Mouse (Mus musculus) embryonic fibroblast, embryonic 13.5 days (primary cell): ENCODE measurements around the gene Uso1.

Source experiments
- CTCF ChIP-seq: IDR thresholded peaks from 2 replicates; pipeline ENCODE4 v1.5.1; 2011; ENCODE audit warnings: mild to moderate bottlenecking, control low read depth, low read length, moderate library complexity, borderline replicate concordance; ENCODE audit not compliant: insufficient read depth
- POLR2A ChIP-seq: IDR thresholded peaks from 2 replicates; pipeline ENCODE4 v1.6.1; 2011; ENCODE audit warnings: low read depth, mild to moderate bottlenecking, control low read depth, low read length, moderate library complexity

DNA sequence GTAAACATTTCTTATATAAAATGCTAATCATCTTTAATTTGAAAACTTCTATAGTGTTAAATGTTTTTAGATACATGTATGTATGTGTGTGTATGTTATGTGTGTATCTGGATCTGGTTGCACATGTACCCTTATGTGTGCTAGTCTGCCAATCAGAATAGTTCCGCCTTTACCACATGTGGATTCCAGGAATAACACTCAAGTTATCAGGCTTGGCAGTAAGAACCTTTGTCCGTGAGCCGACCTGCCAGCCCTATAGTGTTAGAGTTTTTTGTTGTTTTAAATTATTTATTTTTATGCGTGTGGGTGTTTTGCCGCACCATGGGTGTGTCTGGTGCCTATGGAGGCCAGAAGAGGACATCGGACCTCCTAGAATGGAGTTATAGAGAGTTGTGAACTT lies 5.9 kb downstream of the Uso1 start:
- TF ChIP-seq POLR2A: no peak
- TF ChIP-seq CTCF: no peak
